Mouse (Mus musculus) testis, adult 2 months (tissue): ENCODE results near the gene Mob3c.

Experiments used
- CTCF ChIP-seq: fragments of 200-500 bp; IDR thresholded peaks from 2 replicates; pipeline ENCODE4 v1.5.1; 2012; ENCODE audit warnings: low read depth, mild to moderate bottlenecking, inconsistent platforms, low read length, moderate library complexity; ENCODE audit not compliant: control insufficient read depth, insufficient read depth, insufficient replicate concordance
- POLR2A ChIP-seq: fragments of 200-500 bp; IDR thresholded peaks from 2 replicates; pipeline ENCODE4 v1.6.1; 2012; ENCODE audit warnings: low read depth, mild to moderate bottlenecking, inconsistent platforms, low read length, moderate library complexity; ENCODE audit not compliant: control insufficient read depth

DNA sequence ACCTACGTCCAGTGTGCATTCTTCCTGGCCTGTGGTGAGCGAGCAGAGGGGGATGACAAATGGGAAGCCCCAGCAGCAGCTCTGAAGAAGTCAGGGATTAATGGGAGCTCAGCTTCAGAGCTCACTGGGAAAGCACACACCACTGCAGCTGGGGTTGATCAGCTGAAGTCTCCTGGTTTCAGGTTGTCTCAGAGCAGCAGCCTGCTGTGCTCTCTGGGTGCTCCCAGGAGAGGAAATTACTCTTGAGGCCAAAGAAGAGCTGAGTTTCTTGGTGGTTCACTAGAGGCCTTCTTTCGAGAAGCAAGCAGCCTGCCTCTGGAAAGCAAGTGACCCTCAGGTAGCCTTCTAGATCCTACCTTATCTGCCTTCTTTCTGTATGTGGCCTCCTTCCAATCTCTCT is 6.9 kb upstream of the Mob3c start:
- TF ChIP-seq POLR2A = no peak
- TF ChIP-seq CTCF = no peak
